Mouse (Mus musculus): ENCODE data around the gene Vti1a. TPM values are rescaled to one million over a fixed set of nuclear protein-coding genes. Genes with fewer than 3 reads are reported as not detected.
A peak's percentile ranks its signal among the peaks of the same experiment; 100 is the strongest.

Vti1a gene
- polyA plus RNA-seq, 1 experiment from 2014 or later = 27.4 TPM

GRCm38 (mm10) chr19:55322604-55323003 is 6.5 kb downstream of the Vti1a start:
- no peak for ATAC-seq
- H3K9ac ChIP-seq (ENCODE audit: low read depth, low read length) = no peak overlapping the region
- no peaks in the 10 kb centered on the region for H3K9me3 ChIP-seq (ENCODE audit: control insufficient read depth, low read length)
- H3K27ac ChIP-seq (ENCODE audit: low read length) = no peak overlapping the region
- no peaks in the 10 kb centered on the region for H3K4me1 ChIP-seq (ENCODE audit: control insufficient read depth, insufficient read depth, low read length)
- H3K4me2 ChIP-seq (ENCODE audit: low read depth, low read length) = no peak overlapping the region
- H3K4me3 ChIP-seq (ENCODE audit: low read length) = no peak overlapping the region
- WGBS = 93% methylated on average over 8 of the region's 8 CpGs
- H3K36me3 ChIP-seq (ENCODE audit: control insufficient read depth, insufficient read depth, low read length) = no peaks in the 10 kb centered on the region
- no peaks in the 10 kb centered on the region for H3K27me3 ChIP-seq (replicated peaks; ENCODE audit: control insufficient read depth, insufficient read depth, low read length)

- H3K27me3 ChIP-seq (replicated peaks; ENCODE audit: control insufficient read depth, insufficient read depth, low read length) = no peaks in the 10 kb centered on the region
- peaks cover 2% of the 10 kb centered on the region; the same call in 1 of the 2 replicates for H3K36me3 ChIP-seq (ENCODE audit: control insufficient read depth, insufficient read depth, low read length)
- WGBS = 81% methylated on average over 4 of the region's 4 CpGs
- H3K4me1 ChIP-seq (ENCODE audit: control insufficient read depth, insufficient read depth, low read length) = no peaks in the 10 kb centered on the region
- H3K27ac ChIP-seq (ENCODE audit: low read length) = no peak overlapping the region
- no peak overlapping the region for H3K4me3 ChIP-seq (ENCODE audit: low read length)
- no peak overlapping the region for H3K4me2 ChIP-seq (ENCODE audit: low read depth, low read length)
- ATAC-seq = no peak
- H3K9ac ChIP-seq (ENCODE audit: low read depth, low read length) = no peak overlapping the region
- H3K9me3 ChIP-seq (ENCODE audit: control insufficient read depth, low read length) = no peaks in the 10 kb centered on the region
Measured at GRCm38 (mm10) chr19:55327510-55327909, 11.4 kb downstream of the Vti1a start.

- no peak for ATAC-seq
- Histone ChIP-seq H3K27ac (ENCODE audit: low read length) (no peak overlapping the region), H3K9ac (ENCODE audit: low read depth, low read length) (no peak overlapping the region), H3K4me2 (ENCODE audit: low read depth, low read length) (no peak overlapping the region), H3K4me3 (ENCODE audit: low read length) (no peak overlapping the region), H3K27me3 (replicated peaks; ENCODE audit: control insufficient read depth, insufficient read depth, low read length) (no peaks in the 10 kb centered on the region), H3K9me3 (ENCODE audit: control insufficient read depth, low read length) (no peaks in the 10 kb centered on the region), H3K4me1 (ENCODE audit: control insufficient read depth, insufficient read depth, low read length) (peaks cover 3% of the 10 kb centered on the region; the same call in 1 of the 2 replicates), H3K36me3 (ENCODE audit: control insufficient read depth, insufficient read depth, low read length) (peaks cover 2% of the 10 kb centered on the region; the same call in 1 of the 2 replicates)
- WGBS = 93% methylated on average over 5 of the region's 5 CpGs
Measured at GRCm38 (mm10) chr19:55331776-55332175, 15.7 kb downstream of the Vti1a start.

GRCm38 (mm10) chr19:55332641-55333268 is 16.7 kb downstream of the Vti1a start:
- WGBS = 93% methylated on average over 8 of the region's 8 CpGs

GRCm38 (mm10) chr19:55335881-55336280 is 19.8 kb downstream of the Vti1a start:
- Histone ChIP-seq H3K4me1 (ENCODE audit: control insufficient read depth, insufficient read depth, low read length) (peaks cover 3% of the 10 kb centered on the region; the same call in 1 of the 2 replicates), H3K27me3 (replicated peaks; ENCODE audit: control insufficient read depth, insufficient read depth, low read length) (no peaks in the 10 kb centered on the region), H3K27ac (ENCODE audit: low read length) (no peak overlapping the region), H3K9ac (ENCODE audit: low read depth, low read length) (no peak overlapping the region), H3K4me2 (ENCODE audit: low read depth, low read length) (no peak overlapping the region), H3K4me3 (ENCODE audit: low read length) (no peak overlapping the region), H3K36me3 (ENCODE audit: control insufficient read depth, insufficient read depth, low read length) (no peaks in the 10 kb centered on the region), H3K9me3 (ENCODE audit: control insufficient read depth, low read length) (no peaks in the 10 kb centered on the region)
- no peak for ATAC-seq
- WGBS = 97% methylated on average over 1 of the region's 1 CpGs

More at GRCm38 (mm10) chr19:55332641-55333268, 16.7 kb downstream of the Vti1a start:
- Histone ChIP-seq H3K9ac (ENCODE audit: low read depth, low read length) (no peak overlapping the region), H3K4me2 (ENCODE audit: low read depth, low read length) (no peak overlapping the region), H3K36me3 (ENCODE audit: control insufficient read depth, insufficient read depth, low read length) (peaks cover 2% of the 10 kb centered on the region; the same call in 1 of the 2 replicates), H3K27ac (ENCODE audit: low read length) (no peak overlapping the region), H3K4me3 (ENCODE audit: low read length) (no peak overlapping the region), H3K27me3 (replicated peaks; ENCODE audit: control insufficient read depth, insufficient read depth, low read length) (no peaks in the 10 kb centered on the region), H3K4me1 (ENCODE audit: control insufficient read depth, insufficient read depth, low read length) (peaks cover 3% of the 10 kb centered on the region; the same call in 1 of the 2 replicates), H3K9me3 (ENCODE audit: control insufficient read depth, low read length) (no peaks in the 10 kb centered on the region)
- peak; percentile 75; the same call in 1 of the 2 replicates for ATAC-seq

- H3K9ac ChIP-seq (ENCODE audit: low read depth, low read length) = no peak overlapping the region
- ATAC-seq = no peak
- H3K9me3 ChIP-seq (ENCODE audit: control insufficient read depth, low read length) = no peaks in the 10 kb centered on the region
- no peaks in the 10 kb centered on the region for H3K27me3 ChIP-seq (replicated peaks; ENCODE audit: control insufficient read depth, insufficient read depth, low read length)
- no peak overlapping the region for H3K27ac ChIP-seq (ENCODE audit: low read length)
- 81% methylated on average over 12 of the region's 12 CpGs for WGBS
- no peak overlapping the region for H3K4me2 ChIP-seq (ENCODE audit: low read depth, low read length)
- H3K4me1 ChIP-seq (ENCODE audit: control insufficient read depth, insufficient read depth, low read length) = peaks cover 3% of the 10 kb centered on the region; the same call in 1 of the 2 replicates
- H3K4me3 ChIP-seq (ENCODE audit: low read length) = no peak overlapping the region
- no peaks in the 10 kb centered on the region for H3K36me3 ChIP-seq (ENCODE audit: control insufficient read depth, insufficient read depth, low read length)
Measured at GRCm38 (mm10) chr19:55336441-55336840, 20.3 kb downstream of the Vti1a start.

- Histone ChIP-seq H3K36me3 (ENCODE audit: control insufficient read depth, insufficient read depth, low read length) (no peaks in the 10 kb centered on the region), H3K4me1 (ENCODE audit: control insufficient read depth, insufficient read depth, low read length) (peaks cover 3% of the 10 kb centered on the region; the same call in 1 of the 2 replicates)
- ATAC-seq = no peak
Measured at GRCm38 (mm10) chr19:55337066-55337465, 21.0 kb downstream of the Vti1a start.

GRCm38 (mm10) chr19:55337664-55338063 is 21.6 kb downstream of the Vti1a start:
- H3K4me2 ChIP-seq (ENCODE audit: low read depth, low read length) = no peak overlapping the region

More at GRCm38 (mm10) chr19:55337066-55337465, 21.0 kb downstream of the Vti1a start:
- Histone ChIP-seq H3K9ac (ENCODE audit: low read depth, low read length) (no peak overlapping the region), H3K9me3 (ENCODE audit: control insufficient read depth, low read length) (no peaks in the 10 kb centered on the region), H3K27ac (ENCODE audit: low read length) (no peak overlapping the region), H3K4me2 (ENCODE audit: low read depth, low read length) (no peak overlapping the region), H3K4me3 (ENCODE audit: low read length) (no peak overlapping the region), H3K27me3 (replicated peaks; ENCODE audit: control insufficient read depth, insufficient read depth, low read length) (no peaks in the 10 kb centered on the region)
- WGBS = 75% methylated on average over 9 of the region's 9 CpGs

GRCm38 (mm10) chr19:55340521-55340920 is 24.4 kb downstream of the Vti1a start:
- Histone ChIP-seq H3K4me2 (ENCODE audit: low read depth, low read length) (no peak overlapping the region), H3K4me3 (ENCODE audit: low read length) (no peak overlapping the region), H3K9ac (ENCODE audit: low read depth, low read length) (no peak overlapping the region), H3K27me3 (replicated peaks; ENCODE audit: control insufficient read depth, insufficient read depth, low read length) (no peaks in the 10 kb centered on the region), H3K27ac (ENCODE audit: low read length) (no peak overlapping the region), H3K9me3 (ENCODE audit: control insufficient read depth, low read length) (no peaks in the 10 kb centered on the region), H3K4me1 (ENCODE audit: control insufficient read depth, insufficient read depth, low read length) (no peaks in the 10 kb centered on the region), H3K36me3 (ENCODE audit: control insufficient read depth, insufficient read depth, low read length) (no peaks in the 10 kb centered on the region)
- WGBS = 89% methylated on average over 6 of the region's 6 CpGs
- no peak for ATAC-seq

More at GRCm38 (mm10) chr19:55337664-55338063, 21.6 kb downstream of the Vti1a start:
- no peaks in the 10 kb centered on the region for H3K9me3 ChIP-seq (ENCODE audit: control insufficient read depth, low read length)
- H3K4me3 ChIP-seq (ENCODE audit: low read length) = no peak overlapping the region
- H3K9ac ChIP-seq (ENCODE audit: low read depth, low read length) = no peak overlapping the region
- no peak for ATAC-seq
- H3K27me3 ChIP-seq (replicated peaks; ENCODE audit: control insufficient read depth, insufficient read depth, low read length) = no peaks in the 10 kb centered on the region
- peaks cover 3% of the 10 kb centered on the region; the same call in 1 of the 2 replicates for H3K4me1 ChIP-seq (ENCODE audit: control insufficient read depth, insufficient read depth, low read length)
- no peak overlapping the region for H3K27ac ChIP-seq (ENCODE audit: low read length)
- H3K36me3 ChIP-seq (ENCODE audit: control insufficient read depth, insufficient read depth, low read length) = no peaks in the 10 kb centered on the region
- 82% methylated on average over 10 of the region's 10 CpGs for WGBS
